Mouse (Mus musculus): ENCODE measurements at regions not wholly inside any gene's neighbourhood (a gene's known extent, or its start where the extent isn't known, plus 50 kb on each side); places are given as distances from the start of the nearest gene placed in this dataset.

- TF ChIP-seq POLR2A (IDR thresholded peaks at IDR 0.05; ENCODE audit: insufficient read depth, low read depth, low read length) (no peak), CTCF (IDR thresholded peaks at IDR 0.05) (no peak), EP300 (IDR thresholded peaks at IDR 0.05; ENCODE audit: insufficient read depth, low read depth, low read length) (no peak)
Measured at GRCm38 (mm10) chr10:126380381-126380780, 414.4 kb downstream of the Lrig3 start.

Measured in heart, adult 2 months (tissue).